Mouse (Mus musculus): ENCODE measurements at regions not wholly inside any gene's neighbourhood (a gene's known extent, or its start where the extent isn't known, plus 50 kb on each side); places are given as distances from the start of the nearest gene placed in this dataset.

- 79% methylated on average over 7 of the region's 7 CpGs for WGBS
- H3K4me3 ChIP-seq, result no peak overlapping the region
Measured at GRCm38 (mm10) chr5:64468307-64468706, 312.2 kb downstream of the Tbc1d1 start.

DNA sequence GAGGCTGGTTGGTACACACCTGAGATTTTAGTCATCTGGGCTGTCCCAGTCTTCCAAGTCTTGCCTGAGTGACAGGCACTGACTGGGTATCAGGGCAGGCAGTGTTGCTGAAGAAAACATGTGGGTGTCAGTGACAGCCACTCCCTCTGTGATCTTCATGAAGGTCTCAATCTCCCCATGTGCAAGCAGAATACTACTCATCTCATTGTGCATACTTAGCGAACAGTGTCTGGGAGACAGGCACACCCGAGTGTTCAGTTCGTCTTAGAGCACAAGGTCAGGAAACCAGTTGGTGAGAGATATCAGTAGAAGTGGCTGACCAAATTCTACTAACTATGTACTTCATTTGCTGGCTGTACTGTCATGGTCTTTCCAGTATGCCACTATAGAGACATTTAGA is 315.9 kb downstream of the Tbc1d1 start:
- no peak for DNase-seq (ENCODE audit: low spot score)
- WGBS, result 70% methylated on average over 3 of the region's 3 CpGs
- Histone ChIP-seq H3K4me3 (no peak overlapping the region), H3K27me3 (ENCODE audit: insufficient read depth, poor library complexity, severe bottlenecking) (no peaks in the 10 kb centered on the region), H3K36me3 (no peaks in the 10 kb centered on the region), H3K4me1 (peaks cover 7% of the 10 kb centered on the region), H3K9me3 (no peaks in the 10 kb centered on the region), H3K27ac (no peak overlapping the region)

More at GRCm38 (mm10) chr5:64468307-64468706, 312.2 kb downstream of the Tbc1d1 start:
- Histone ChIP-seq H3K4me1 (peaks cover 7% of the 10 kb centered on the region), H3K9me3 (no peaks in the 10 kb centered on the region), H3K36me3 (no peaks in the 10 kb centered on the region), H3K27ac (no peak overlapping the region), H3K27me3 (ENCODE audit: insufficient read depth, poor library complexity, severe bottlenecking) (no peaks in the 10 kb centered on the region)
- DNase-seq (ENCODE audit: low spot score), result no peak

DNA sequence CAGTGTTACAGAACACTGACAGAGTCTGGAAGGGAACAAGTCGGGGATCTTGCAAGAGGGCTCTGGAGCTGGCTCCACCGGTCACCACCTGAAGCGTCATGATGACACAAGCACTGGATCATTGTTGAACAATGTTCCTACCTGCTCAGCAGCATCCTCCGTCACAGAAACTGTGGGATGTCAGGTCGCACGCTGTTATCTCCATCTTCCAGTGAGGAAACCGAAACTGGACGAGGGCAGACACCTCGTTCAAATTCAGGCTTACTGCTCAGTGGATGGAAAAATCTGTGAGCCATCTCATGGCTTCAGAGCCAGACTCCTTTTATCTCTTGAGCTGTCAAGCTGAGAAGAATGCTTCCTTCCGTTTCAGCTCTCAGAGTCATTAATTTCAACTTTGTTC is 316.3 kb downstream of the Tbc1d1 start:
- WGBS, result 50% methylated on average over 10 of the region's 10 CpGs
- no peak overlapping the region for H3K4me3 ChIP-seq
- H3K27me3 ChIP-seq (ENCODE audit: insufficient read depth, poor library complexity, severe bottlenecking), result no peaks in the 10 kb centered on the region
- H3K36me3 ChIP-seq, result no peaks in the 10 kb centered on the region
- H3K4me1 ChIP-seq, result peaks cover 7% of the 10 kb centered on the region
- H3K27ac ChIP-seq, result no peak overlapping the region
- H3K9me3 ChIP-seq, result no peaks in the 10 kb centered on the region
- no peak for DNase-seq (ENCODE audit: low spot score)

- H3K36me3 ChIP-seq, result no peaks in the 10 kb centered on the region
- H3K27ac ChIP-seq, result no peak overlapping the region
- H3K4me3 ChIP-seq, result no peak overlapping the region
- H3K27me3 ChIP-seq (ENCODE audit: insufficient read depth, poor library complexity, severe bottlenecking), result no peaks in the 10 kb centered on the region
- no peaks in the 10 kb centered on the region for H3K9me3 ChIP-seq
- peaks cover 7% of the 10 kb centered on the region for H3K4me1 ChIP-seq
- WGBS, result 96% methylated on average over 1 of the region's 1 CpGs
- no peak for DNase-seq (ENCODE audit: low spot score)
Measured at GRCm38 (mm10) chr5:64474868-64475267, 318.8 kb downstream of the Tbc1d1 start.

GRCm38 (mm10) chr5:64475736-64476519 is 319.8 kb downstream of the Tbc1d1 start:
- Histone ChIP-seq H3K27ac (no peak overlapping the region), H3K27me3 (ENCODE audit: insufficient read depth, poor library complexity, severe bottlenecking) (no peaks in the 10 kb centered on the region), H3K9me3 (no peaks in the 10 kb centered on the region), H3K4me1 (peaks cover 7% of the 10 kb centered on the region), H3K4me3 (no peak overlapping the region), H3K36me3 (no peaks in the 10 kb centered on the region)
- DNase-seq (ENCODE audit: low spot score), result no peak
- WGBS, result 68% methylated on average over 8 of the region's 8 CpGs

- no peaks in the 10 kb centered on the region for H3K27me3 ChIP-seq (ENCODE audit: insufficient read depth, poor library complexity, severe bottlenecking)
- H3K27ac ChIP-seq, result no peak overlapping the region
- no peak overlapping the region for H3K4me3 ChIP-seq
- peaks cover 7% of the 10 kb centered on the region for H3K4me1 ChIP-seq
- no peak for DNase-seq (ENCODE audit: low spot score)
- no peaks in the 10 kb centered on the region for H3K36me3 ChIP-seq
- WGBS, result 61% methylated on average over 11 of the region's 11 CpGs
- no peaks in the 10 kb centered on the region for H3K9me3 ChIP-seq
Measured at GRCm38 (mm10) chr5:64476641-64477369, 320.7 kb downstream of the Tbc1d1 start.

DNA sequence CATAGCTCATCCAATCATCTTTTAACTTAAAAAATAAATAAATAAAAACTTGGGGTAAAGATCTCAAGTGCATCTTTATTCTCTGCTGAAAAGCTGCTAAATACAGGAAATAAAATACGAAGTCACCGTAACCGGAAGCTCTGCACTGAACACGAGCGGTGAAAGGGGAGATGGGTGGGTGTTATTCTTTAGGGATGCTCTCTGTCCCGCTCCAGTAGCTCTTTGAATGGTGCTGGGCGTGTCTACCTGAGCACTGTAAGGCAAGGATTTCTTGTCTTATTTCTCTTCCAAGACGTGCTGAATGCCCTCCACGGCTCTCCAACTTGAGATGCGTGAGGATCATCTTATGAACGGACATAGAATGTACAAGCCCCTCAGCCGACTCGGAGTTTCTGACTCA is 322.0 kb downstream of the Tbc1d1 start:
- H3K36me3 ChIP-seq, result no peaks in the 10 kb centered on the region
- H3K27ac ChIP-seq, result no peak overlapping the region
- 81% methylated on average over 13 of the region's 13 CpGs for WGBS
- no peaks in the 10 kb centered on the region for H3K27me3 ChIP-seq (ENCODE audit: insufficient read depth, poor library complexity, severe bottlenecking)
- DNase-seq (ENCODE audit: low spot score), result no peak
- H3K4me1 ChIP-seq, result no peaks in the 10 kb centered on the region
- no peak overlapping the region for H3K4me3 ChIP-seq
- no peaks in the 10 kb centered on the region for H3K9me3 ChIP-seq

DNA sequence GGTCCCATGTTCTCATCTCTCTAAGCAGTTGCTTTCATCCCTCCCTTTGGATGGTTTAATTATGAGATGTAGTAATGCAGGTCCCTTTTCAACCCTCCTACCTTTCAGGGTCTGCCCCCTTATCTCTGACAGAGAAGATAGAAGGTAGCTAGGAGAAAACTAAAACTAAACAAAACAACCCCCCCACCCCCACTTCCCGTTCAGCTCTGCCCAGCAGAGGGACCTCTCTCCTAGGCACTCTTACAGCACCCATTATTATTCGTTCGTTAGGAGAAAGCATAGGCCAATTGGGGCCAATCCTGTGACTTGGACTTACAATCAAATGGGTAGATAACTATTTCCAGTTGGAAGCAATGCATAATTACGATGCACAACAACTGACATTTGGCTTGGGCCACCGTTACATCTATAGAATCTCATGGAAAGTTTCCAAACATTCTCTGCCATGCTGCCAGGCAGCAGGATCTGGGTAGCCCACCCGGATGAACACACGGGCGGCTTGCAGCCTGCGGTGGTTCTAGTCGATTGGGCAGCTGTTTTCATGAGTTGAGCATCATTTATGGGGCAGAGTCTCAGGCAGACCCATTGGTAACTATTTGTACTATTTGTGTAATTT is 322.6 kb downstream of the Tbc1d1 start:
- no peaks in the 10 kb centered on the region for H3K36me3 ChIP-seq
- H3K27me3 ChIP-seq (ENCODE audit: insufficient read depth, poor library complexity, severe bottlenecking), result no peaks in the 10 kb centered on the region
- H3K27ac ChIP-seq, result no peak overlapping the region
- H3K4me1 ChIP-seq, result no peaks in the 10 kb centered on the region
- H3K4me3 ChIP-seq, result no peak overlapping the region
- H3K9me3 ChIP-seq, result no peaks in the 10 kb centered on the region
- DNase-seq (ENCODE audit: low spot score), result no peak
- 76% methylated on average over 10 of the region's 10 CpGs for WGBS

DNA sequence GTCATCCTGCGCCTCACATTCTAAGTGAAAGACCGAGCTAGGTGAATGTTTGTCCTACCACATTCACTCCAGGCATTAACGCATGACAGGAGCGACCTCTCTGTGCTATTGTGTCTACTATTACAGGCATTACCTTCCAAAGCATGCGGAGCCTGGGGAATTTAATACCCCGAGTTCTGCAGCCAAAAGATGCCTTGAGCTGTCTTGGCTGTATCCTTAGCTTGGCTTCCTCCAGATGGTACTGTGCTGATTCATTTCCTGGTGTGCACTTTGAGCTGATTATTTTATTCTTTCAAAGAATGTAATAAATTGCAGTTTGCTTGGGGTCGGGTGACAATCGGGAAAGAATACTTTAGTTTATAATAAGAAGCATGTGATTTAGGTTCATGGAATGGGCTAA is 323.2 kb downstream of the Tbc1d1 start:
- Histone ChIP-seq H3K27me3 (ENCODE audit: insufficient read depth, poor library complexity, severe bottlenecking) (no peaks in the 10 kb centered on the region), H3K9me3 (no peaks in the 10 kb centered on the region), H3K27ac (no peak overlapping the region), H3K36me3 (no peaks in the 10 kb centered on the region), H3K4me1 (no peaks in the 10 kb centered on the region), H3K4me3 (no peak overlapping the region)
- WGBS, result 80% methylated on average over 8 of the region's 8 CpGs
- DNase-seq (ENCODE audit: low spot score), result no peak

DNA sequence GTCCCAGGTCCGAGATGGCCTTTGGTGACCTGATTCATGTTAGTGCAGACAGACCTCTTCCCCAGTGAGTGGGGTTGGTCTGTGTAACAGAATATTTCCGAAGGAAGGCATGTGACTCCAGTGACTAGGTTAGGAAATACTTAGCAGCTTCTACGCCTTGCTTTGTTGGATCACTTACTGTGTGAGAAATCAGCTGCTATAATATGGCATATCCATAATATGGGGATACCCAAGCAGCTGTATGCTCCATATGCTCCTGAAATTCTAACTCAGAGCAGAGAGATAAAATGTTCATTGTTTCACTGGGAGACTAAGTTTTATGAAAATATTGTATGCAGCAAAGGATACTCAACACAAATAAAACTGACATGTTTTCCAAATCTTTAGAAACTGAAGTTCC is 318.1 kb upstream of the Klf3 start:
- WGBS, result 78% methylated on average over 3 of the region's 3 CpGs
- no peak overlapping the region for H3K4me3 ChIP-seq
- H3K9me3 ChIP-seq, result no peaks in the 10 kb centered on the region
- H3K27me3 ChIP-seq (ENCODE audit: insufficient read depth, poor library complexity, severe bottlenecking), result no peaks in the 10 kb centered on the region
- no peaks in the 10 kb centered on the region for H3K36me3 ChIP-seq
- no peak for DNase-seq (ENCODE audit: low spot score)
- no peak overlapping the region for H3K27ac ChIP-seq
- H3K4me1 ChIP-seq, result peaks cover 7% of the 10 kb centered on the region

- Histone ChIP-seq H3K9me3 (no peaks in the 10 kb centered on the region), H3K4me1 (peaks cover 7% of the 10 kb centered on the region), H3K27me3 (ENCODE audit: insufficient read depth, poor library complexity, severe bottlenecking) (no peaks in the 10 kb centered on the region), H3K4me3 (no peak overlapping the region), H3K27ac (no peak overlapping the region), H3K36me3 (no peaks in the 10 kb centered on the region)
- WGBS, result 87% methylated on average over 6 of the region's 6 CpGs
- no peak for DNase-seq (ENCODE audit: low spot score)
Measured at GRCm38 (mm10) chr5:64485856-64486255, 317.3 kb upstream of the Klf3 start.

- Histone ChIP-seq H3K27me3 (ENCODE audit: insufficient read depth, poor library complexity, severe bottlenecking) (no peaks in the 10 kb centered on the region), H3K36me3 (no peaks in the 10 kb centered on the region), H3K27ac (no peak overlapping the region), H3K9me3 (no peaks in the 10 kb centered on the region), H3K4me1 (peaks cover 7% of the 10 kb centered on the region), H3K4me3 (no peak overlapping the region)
- DNase-seq (ENCODE audit: low spot score), result no peak
- WGBS, result 85% methylated on average over 1 of the region's 1 CpGs
Measured at GRCm38 (mm10) chr5:64486761-64487160, 316.4 kb upstream of the Klf3 start.

DNA sequence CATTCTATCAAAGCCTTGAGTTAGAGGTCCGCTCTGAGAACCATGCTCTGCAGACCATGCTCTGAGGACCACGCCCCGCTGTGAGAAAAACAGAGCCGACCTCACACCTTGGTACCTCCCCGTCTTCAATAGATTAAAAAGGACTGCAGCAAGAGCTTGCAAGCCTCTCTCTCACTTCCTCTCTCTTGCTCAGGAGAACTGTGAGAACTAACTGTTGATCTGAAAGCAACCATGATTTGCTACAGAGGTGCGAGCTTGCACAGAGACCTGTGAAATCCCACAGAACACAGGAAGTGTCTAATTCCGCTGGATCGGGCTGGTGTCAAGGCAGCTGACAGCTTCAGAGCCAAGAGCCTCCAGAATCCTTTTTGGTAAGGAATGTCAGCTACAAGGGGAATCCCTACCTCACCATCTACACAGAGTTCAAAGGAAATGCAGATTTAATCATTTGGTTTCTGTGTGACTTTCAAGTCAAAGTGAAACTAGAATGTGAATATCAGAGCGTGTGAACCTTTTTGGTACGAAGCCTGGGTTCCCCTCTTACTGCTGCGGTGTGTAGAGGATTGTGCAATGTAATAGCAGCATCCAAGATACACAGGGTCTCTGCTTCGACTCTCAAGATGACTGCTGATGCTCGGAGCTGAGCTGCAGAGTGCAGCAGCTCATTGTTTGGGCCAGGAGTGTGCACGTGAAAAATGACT is 315.3 kb upstream of the Klf3 start:
- Histone ChIP-seq H3K4me3 (peak overlapping the region; percentile 29; the same call in 1 of the 2 replicates), H3K36me3 (no peaks in the 10 kb centered on the region), H3K27me3 (ENCODE audit: insufficient read depth, poor library complexity, severe bottlenecking) (no peaks in the 10 kb centered on the region), H3K27ac (0 out of 2 replicates have a peak overlapping the region, but pooled peaks have one; percentile 36), H3K9me3 (no peaks in the 10 kb centered on the region), H3K4me1 (peaks cover 7% of the 10 kb centered on the region)
- DNase-seq (ENCODE audit: low spot score), result no peak
- WGBS, result 54% methylated on average over 14 of the region's 14 CpGs
